Mouse (Mus musculus) stomach, postnatal 0 days (tissue): ENCODE data around the gene Ubash3b.

Source experiments
- CTCF ChIP-seq: IDR thresholded peaks from 2 replicates; pipeline ENCODE4 v1.5.1; 2016; ENCODE audit warnings: antibody characterized with exemption, low read depth, mild to moderate bottlenecking, moderate library complexity
- EP300 ChIP-seq: optimal IDR thresholded peaks from 2 replicates; pipeline ENCODE3; 2016; ENCODE audit warnings: antibody characterized with exemption

GRCm38 (mm10) chr9:41181803-41182202, 20.3 kb upstream of the Ubash3b start:
- TF ChIP-seq CTCF = no peak
- no peak for TF ChIP-seq EP300
